Mouse (Mus musculus): ENCODE measurements around the gene Diexf. TPM values are rescaled to one million over a fixed set of nuclear protein-coding genes. Genes with fewer than 3 reads are reported as not detected.

The Diexf gene
- total RNA-seq, 4 experiments from 2014 or later, result 7.4 to 9.8 (median 9.0) TPM

DNA sequence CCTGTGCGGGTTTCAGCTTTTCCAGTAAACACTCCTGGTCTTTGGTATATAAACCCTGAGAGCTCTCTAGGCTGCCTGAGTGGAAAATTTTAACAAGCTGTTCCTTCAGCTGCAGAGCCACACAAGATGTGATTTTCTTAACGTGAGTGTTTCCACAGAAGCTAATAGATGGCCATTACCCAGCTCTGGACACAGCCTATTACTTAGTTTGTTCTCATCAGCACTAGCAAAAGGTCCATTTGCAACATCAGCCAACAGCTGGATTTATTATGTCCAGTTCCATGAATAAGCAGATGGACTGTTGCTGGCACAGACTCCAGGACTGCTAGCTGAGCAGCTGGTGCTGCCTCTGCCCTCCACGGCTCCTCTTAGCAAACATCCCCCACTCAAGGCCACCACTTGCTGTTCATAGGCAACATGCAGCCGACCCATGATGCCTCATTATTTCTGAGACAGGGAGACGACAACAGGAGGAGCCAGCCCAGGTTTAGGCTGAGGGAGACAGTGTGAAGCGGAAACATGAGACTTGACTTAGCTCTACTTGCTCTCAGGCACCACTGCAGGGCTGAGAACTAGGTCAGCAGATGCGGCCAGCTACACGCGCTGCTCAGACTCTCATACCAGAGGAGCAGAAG, 43.1 kb downstream of the Diexf start:
- peak; percentile 65 for DNase-seq (ENCODE audit: low spot score)

DNA sequence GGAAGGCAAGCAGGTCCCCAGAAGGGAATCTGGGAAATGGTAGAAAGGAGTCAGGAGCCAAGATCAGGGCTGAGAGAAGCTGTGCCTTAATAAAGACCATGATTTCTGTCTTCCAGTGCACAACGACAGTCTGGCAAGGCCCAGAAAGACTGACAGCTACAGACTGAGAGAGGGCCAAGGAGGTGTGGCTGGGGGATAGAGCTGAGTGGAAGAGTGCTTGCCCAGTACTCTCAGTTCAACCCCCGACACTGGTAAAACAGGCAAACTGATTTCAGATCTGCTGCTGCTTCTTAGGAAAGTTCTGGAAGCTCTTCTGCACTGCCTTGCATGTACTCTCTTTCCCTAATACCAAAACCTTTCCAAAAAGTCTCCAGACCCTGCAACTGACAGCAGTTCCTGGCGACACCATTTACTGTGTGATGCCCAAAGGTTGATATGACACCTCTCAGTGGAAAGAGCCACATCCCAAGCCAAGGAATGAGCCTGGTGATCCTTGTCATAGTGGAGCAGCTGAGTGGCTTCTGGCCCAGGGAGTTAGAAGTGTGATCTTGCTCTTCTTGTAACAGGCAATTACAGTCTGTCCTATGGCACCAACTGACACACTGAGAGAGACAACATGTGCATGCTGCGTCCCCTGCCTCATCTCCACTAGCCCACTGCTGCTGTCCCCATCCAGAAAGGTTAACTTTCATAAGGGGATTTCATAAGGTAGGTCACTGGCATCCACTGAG, 43.8 kb downstream of the Diexf start:
- no peak for DNase-seq (ENCODE audit: low spot score)

DNA sequence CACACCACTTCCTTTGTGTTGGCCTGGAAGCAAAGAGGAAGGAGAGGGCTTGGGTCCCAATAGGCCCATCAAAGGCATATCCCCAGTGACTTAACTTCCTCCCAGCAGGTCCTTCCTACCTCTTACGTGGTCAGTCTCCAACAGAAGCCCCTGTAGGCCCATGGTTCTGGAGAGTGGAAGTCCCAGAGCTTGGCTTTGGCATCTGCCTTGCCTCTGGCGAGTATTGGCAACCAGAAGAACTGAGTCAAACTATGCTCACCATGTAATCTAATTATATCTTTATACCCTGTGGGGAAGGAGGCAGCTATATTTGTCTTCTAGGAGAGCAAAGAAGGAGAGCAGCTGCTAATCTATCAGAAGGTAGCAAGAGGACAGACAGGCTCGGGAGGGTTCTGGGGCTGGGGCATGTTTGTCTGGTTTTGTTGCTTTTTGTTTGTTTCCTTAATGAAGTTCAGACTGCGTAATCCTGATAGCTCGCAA, 44.5 kb downstream of the Diexf start:
- no peak for DNase-seq (ENCODE audit: low spot score)

DNA sequence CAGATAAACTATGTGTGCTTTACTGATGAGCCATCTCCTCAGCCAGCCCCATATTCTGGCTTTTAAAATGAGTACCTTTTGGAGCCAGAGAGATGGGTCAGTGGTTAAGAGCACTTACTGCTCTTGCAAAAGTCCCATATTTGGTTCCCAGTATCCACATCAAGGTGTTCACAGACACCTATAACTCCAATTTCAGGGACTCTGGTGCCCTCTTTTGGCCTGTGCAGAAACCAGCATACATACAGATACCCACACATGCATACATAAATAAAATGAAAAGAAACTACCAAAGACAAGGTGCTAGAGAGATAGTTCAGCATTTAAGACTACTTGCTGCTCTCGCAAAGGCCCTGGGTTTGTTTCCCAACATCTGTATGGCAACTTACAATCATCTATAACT, 46.1 kb downstream of the Diexf start:
- DNase-seq (ENCODE audit: low spot score), result no peak

DNA sequence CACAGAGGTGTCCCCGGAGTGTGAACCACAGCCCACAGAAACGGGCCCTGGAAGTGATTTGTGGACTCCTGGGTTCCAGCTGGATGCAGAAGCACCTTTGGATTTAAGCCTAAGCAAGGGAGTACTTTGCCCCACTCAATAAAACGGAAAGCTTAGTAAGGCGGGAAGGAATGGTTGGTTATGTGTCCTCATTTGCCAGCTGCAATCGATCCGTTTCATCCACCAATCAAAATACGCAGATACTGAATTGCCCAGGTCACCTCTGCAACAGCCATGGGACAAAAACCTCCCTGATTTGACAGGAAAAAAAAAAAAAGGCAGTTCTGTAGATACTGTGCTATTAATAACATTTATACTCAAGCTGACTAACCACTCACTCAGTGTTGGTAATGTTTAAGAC, 47.0 kb downstream of the Diexf start:
- no peak for DNase-seq (ENCODE audit: low spot score)

DNA sequence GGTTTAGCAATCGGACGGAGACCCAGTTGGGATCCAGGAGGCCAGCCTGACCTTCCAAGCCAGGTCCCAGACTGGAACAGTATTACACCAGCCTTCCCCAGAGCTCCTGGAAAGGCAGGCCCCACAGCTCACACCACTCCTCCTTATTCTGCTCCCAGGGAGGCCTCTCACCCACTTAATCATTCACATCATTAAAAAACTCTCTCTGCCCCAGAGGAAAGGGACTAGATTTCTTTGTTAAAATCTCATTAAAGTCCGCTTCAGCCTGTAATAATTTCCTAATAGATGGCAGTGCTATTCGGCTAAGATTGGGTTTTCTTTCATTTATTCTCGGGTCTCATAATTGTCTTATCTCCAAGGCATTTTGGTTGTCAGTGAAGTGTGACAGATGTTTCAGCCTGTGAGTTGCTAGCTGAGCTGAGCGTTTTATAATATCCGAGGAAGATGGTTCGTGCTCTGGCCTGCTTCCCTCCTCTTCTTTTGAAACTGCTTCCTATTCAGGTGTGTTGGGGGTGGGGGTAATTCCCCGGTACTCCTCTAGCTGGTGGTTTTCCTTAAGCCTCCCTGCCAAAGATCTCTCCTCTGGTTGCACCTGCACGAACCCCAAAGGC, 47.7 kb downstream of the Diexf start:
- no peak for DNase-seq (ENCODE audit: low spot score)

DNA sequence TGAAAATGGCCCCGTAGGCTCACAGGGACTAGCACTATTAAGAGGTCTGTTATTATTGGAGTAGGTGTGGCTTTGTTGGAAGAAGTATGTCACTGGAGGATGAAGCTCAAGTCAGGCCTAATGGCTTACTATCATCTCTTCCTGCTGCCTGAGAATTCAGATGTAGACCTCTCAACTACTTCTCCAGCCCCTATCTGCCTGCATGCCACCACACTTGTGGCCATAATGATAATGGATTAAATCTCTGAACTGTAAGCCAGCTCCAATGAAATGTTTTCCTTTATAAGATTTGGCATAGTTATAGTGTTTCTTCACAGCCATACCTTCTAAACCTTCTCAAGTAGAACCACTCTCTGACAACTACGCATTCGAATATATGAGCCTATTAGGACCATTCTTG, 67.5 kb downstream of the Diexf start:
- no peak for DNase-seq (ENCODE audit: low spot score)

DNA sequence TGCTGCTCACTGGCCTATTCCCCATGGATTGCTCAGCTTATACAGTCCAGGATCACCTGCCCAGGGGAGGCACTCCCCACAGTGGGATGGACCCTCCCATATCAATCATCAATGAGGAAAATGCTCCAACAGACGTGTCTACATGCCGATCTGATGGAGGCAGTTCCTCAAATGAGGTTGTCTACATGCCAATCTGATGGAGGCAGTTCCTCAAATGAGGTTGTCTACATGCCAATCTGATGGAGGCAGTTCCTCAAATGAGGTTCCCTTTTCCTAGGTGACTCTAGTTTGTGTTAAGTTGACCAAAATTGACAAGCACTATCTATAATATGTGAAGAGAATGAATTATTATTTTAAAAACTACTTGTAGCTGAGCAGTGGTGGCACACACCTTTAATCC, 69.9 kb downstream of the Diexf start:
- no peak for DNase-seq (ENCODE audit: low spot score)

- DNase-seq (ENCODE audit: low spot score), result no peak
These were observed 70.5 kb downstream of the Diexf start for GRCm38 (mm10) chr1:193059596-193059995.

GRCm38 (mm10) chr1:193054401-193054800, 75.7 kb downstream of the Diexf start:
- DNase-seq (ENCODE audit: low spot score), result no peak

GRCm38 (mm10) chr1:193053065-193053464, 77.0 kb downstream of the Diexf start:
- DNase-seq (ENCODE audit: low spot score), result no peak

DNA sequence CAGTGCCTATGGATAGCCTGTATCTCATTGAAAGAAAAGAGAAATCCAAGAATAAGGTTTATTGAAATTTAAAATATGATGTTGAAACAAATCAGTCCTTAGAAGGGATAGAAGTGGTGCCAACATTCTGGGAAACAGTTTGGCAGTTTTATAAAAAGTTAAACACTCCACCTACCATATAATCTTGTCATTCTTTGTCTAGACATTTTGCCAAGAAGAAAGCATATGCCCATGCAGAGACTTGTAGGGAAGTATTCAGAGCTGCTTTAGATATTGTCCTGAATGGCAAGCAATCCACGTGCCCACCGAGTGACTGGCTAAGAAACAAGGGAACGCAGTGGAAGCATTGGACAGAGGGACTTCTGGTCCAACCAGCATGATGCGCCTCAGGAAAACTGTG, 82.5 kb downstream of the Diexf start:
- no peak for DNase-seq (ENCODE audit: low spot score)

GRCm38 (mm10) chr1:193042760-193043295, 87.2 kb downstream of the Diexf start:
- no peak for DNase-seq (ENCODE audit: low spot score)

Other genes starting within 250 kb of the Diexf start
- under 1 TPM; 0.20 to 0.75 (median 0.23) TPM for gene Syt14, start 94.5 kb downstream of the Diexf start, total RNA-seq (2022)
- 1 to 10 TPM; 1.2 to 2.7 (median 1.8) TPM for gene Irf6, start 22.8 kb upstream of the Diexf start, total RNA-seq (2022)
- 1 to 10 TPM; 3.9 to 5.5 (median 4.8) TPM for gene A130010J15Rik, start 37.8 kb upstream of the Diexf start, total RNA-seq (2022)
- 1 to 10 TPM in 2 of 4 experiments, under 1 TPM in 2; 0.63 to 1.3 (median 0.96) TPM for gene Traf3ip3, start 71.4 kb upstream of the Diexf start, total RNA-seq (2022)
- gene Lamb3, start 77.4 kb upstream of the Diexf start, total RNA-seq (2022), result 10 to 100 TPM; 10.7 to 16.0 (median 11.5) TPM
- 10 to 100 TPM in 2 of 4 experiments, 1 to 10 TPM in 2; 9.4 to 17.3 (median 12.4) TPM for gene Hsd11b1, start 133.8 kb upstream of the Diexf start, total RNA-seq (2022)
- 10 to 100 TPM; 54.6 to 72.1 (median 63.9) TPM for gene G0s2, start 142.9 kb upstream of the Diexf start, total RNA-seq (2022)
- gene Camk1g, start 240.0 kb upstream of the Diexf start, total RNA-seq (2022), result under 1 TPM; 0.14 to 0.72 (median 0.22) TPM